Mouse (Mus musculus) heart, embryonic 12.5 days (tissue): ENCODE results near the gene Pus10. TPM values are rescaled to one million over a fixed set of nuclear protein-coding genes. Genes with fewer than 3 reads are reported as not detected.

Experiments
- ATAC-seq: fragments of 200-750 bp; cut with Nextera tagmentation; 2 replicates; pipeline ENCODE4 v1.8.0; 2017; ENCODE audit warnings: moderate TSS enrichment, moderate library complexity; ENCODE audit not compliant: insufficient number of reproducible peaks, low FRiP score
- H3K27ac ChIP-seq: fragments of 300-500 bp; sonication (generic); 2 replicates; pipeline ENCODE4 v1.5.1; 2016; ENCODE audit warnings: mild to moderate bottlenecking, moderate library complexity; ENCODE audit not compliant: poor library complexity, severe bottlenecking
- H3K27me3 ChIP-seq: fragments of 300-500 bp; sonication (generic); replicated peaks from 2 replicates; pipeline ENCODE4 v1.6.1; 2016; ENCODE audit warnings: mild to moderate bottlenecking, moderate library complexity
- H3K36me3 ChIP-seq: fragments of 300-500 bp; sonication (generic); 2 replicates; pipeline ENCODE4 v1.6.1; 2016; ENCODE audit warnings: mild to moderate bottlenecking, moderate library complexity
- H3K4me1 ChIP-seq: fragments of 300-500 bp; sonication (generic); replicated peaks from 2 replicates; pipeline ENCODE4 v1.6.1; 2016; ENCODE audit warnings: mild to moderate bottlenecking
- H3K4me2 ChIP-seq: fragments of 300-500 bp; sonication (generic); 2 replicates; pipeline ENCODE4 v1.6.1; 2016; ENCODE audit warnings: mild to moderate bottlenecking, moderate library complexity
- H3K4me3 ChIP-seq: fragments of 300-500 bp; sonication (generic); 2 replicates; pipeline ENCODE4 v1.5.1; 2016; ENCODE audit warnings: mild to moderate bottlenecking
- H3K9ac ChIP-seq: fragments of 300-500 bp; sonication (generic); 2 replicates; pipeline ENCODE4 v1.6.1; 2016; ENCODE audit warnings: mild to moderate bottlenecking, moderate library complexity
- H3K9me3 ChIP-seq: fragments of 300-500 bp; sonication (generic); replicated peaks from 2 replicates; pipeline ENCODE4 v1.6.1; 2016; ENCODE audit warnings: mild to moderate bottlenecking, moderate library complexity
- WGBS: fragments of 180-500 bp; shearing (Covaris S2); methylation state at CpG from one replicate; pipeline ENCODE4 v1.1.7; 2016; 5-methylcytosine and 5-hydroxymethylcytosine counted together
- polyA plus RNA-seq: library from polyadenylated mRNA; unstranded; fragments of >200 nt; fragmentation: Nextera tagmentation; extraction: Ambion mirVana; gene quantifications from 2 replicates; pipeline ENCODE4 v1.2.1, GENCODE M21; 2016

Gene Pus10
- polyA plus RNA-seq, 1 experiment from 2014 or later, result 18.5 TPM

- Histone ChIP-seq H3K27ac (no peak overlapping the region), H3K27me3 (no peaks in the 10 kb centered on the region), H3K36me3 (peaks cover 16% of the 10 kb centered on the region), H3K4me1 (no peaks in the 10 kb centered on the region), H3K9ac (no peak overlapping the region), H3K9me3 (no peaks in the 10 kb centered on the region), H3K4me3 (no peak overlapping the region), H3K4me2 (no peak overlapping the region)
- ATAC-seq, result no peak
Observed at GRCm38 (mm10) chr11:23695847-23696246, 30.4 kb downstream of the Pus10 start.

- Histone ChIP-seq H3K27ac (no peak overlapping the region), H3K27me3 (no peaks in the 10 kb centered on the region), H3K4me1 (no peaks in the 10 kb centered on the region), H3K9me3 (no peaks in the 10 kb centered on the region), H3K36me3 (peaks cover 20% of the 10 kb centered on the region), H3K4me2 (no peak overlapping the region), H3K4me3 (no peak overlapping the region), H3K9ac (no peak overlapping the region)
- 76% methylated on average over 2 of the region's 2 CpGs for WGBS
- ATAC-seq, result no peak
Observed at GRCm38 (mm10) chr11:23698526-23698925, 33.1 kb downstream of the Pus10 start.

- H3K4me1 ChIP-seq, result no peaks in the 10 kb centered on the region
- H3K27me3 ChIP-seq, result no peaks in the 10 kb centered on the region
- 75% methylated on average over 3 of the region's 3 CpGs for WGBS
- no peak overlapping the region for H3K4me3 ChIP-seq
- H3K27ac ChIP-seq, result no peak overlapping the region
- H3K4me2 ChIP-seq, result no peak overlapping the region
- H3K9me3 ChIP-seq, result no peaks in the 10 kb centered on the region
- peaks cover 22% of the 10 kb centered on the region for H3K36me3 ChIP-seq
- ATAC-seq, result no peak
- no peak overlapping the region for H3K9ac ChIP-seq
Observed at GRCm38 (mm10) chr11:23699414-23700095, 34.1 kb downstream of the Pus10 start.

- no peaks in the 10 kb centered on the region for H3K9me3 ChIP-seq
- no peak overlapping the region for H3K4me2 ChIP-seq
- H3K4me1 ChIP-seq, result no peaks in the 10 kb centered on the region
- no peaks in the 10 kb centered on the region for H3K27me3 ChIP-seq
- no peak overlapping the region for H3K9ac ChIP-seq
- ATAC-seq, result no peak
- no peak overlapping the region for H3K27ac ChIP-seq
- WGBS, result 88% methylated on average over 3 of the region's 3 CpGs
- peaks cover 28% of the 10 kb centered on the region for H3K36me3 ChIP-seq
- H3K4me3 ChIP-seq, result no peak overlapping the region
Observed at GRCm38 (mm10) chr11:23701831-23702230, 36.4 kb downstream of the Pus10 start.

- no peak for ATAC-seq
- Histone ChIP-seq H3K36me3 (peaks cover 43% of the 10 kb centered on the region), H3K9me3 (no peaks in the 10 kb centered on the region), H3K4me3 (no peak overlapping the region), H3K9ac (no peak overlapping the region), H3K27me3 (no peaks in the 10 kb centered on the region), H3K4me1 (no peaks in the 10 kb centered on the region), H3K4me2 (no peak overlapping the region), H3K27ac (no peak overlapping the region)
- 87% methylated on average over 7 of the region's 7 CpGs for WGBS
Observed at GRCm38 (mm10) chr11:23704604-23705294, 39.3 kb downstream of the Pus10 start.

- Histone ChIP-seq H3K4me3 (no peak overlapping the region), H3K9ac (no peak overlapping the region), H3K36me3 (peaks cover 75% of the 10 kb centered on the region), H3K9me3 (no peaks in the 10 kb centered on the region), H3K27me3 (no peaks in the 10 kb centered on the region), H3K4me1 (no peaks in the 10 kb centered on the region), H3K27ac (no peak overlapping the region), H3K4me2 (no peak overlapping the region)
- WGBS, result 84% methylated on average over 3 of the region's 3 CpGs
- ATAC-seq, result no peak
Observed at GRCm38 (mm10) chr11:23712299-23712698, 46.8 kb downstream of the Pus10 start.

- Histone ChIP-seq H3K9me3 (no peaks in the 10 kb centered on the region), H3K4me3 (no peak overlapping the region), H3K27ac (no peak overlapping the region), H3K36me3 (peaks cover 85% of the 10 kb centered on the region), H3K9ac (no peak overlapping the region), H3K4me1 (no peaks in the 10 kb centered on the region), H3K4me2 (no peak overlapping the region), H3K27me3 (no peaks in the 10 kb centered on the region)
- 86% methylated on average over 2 of the region's 2 CpGs for WGBS
- no peak for ATAC-seq
Observed at GRCm38 (mm10) chr11:23718856-23719255, 53.4 kb downstream of the Pus10 start.

- no peak overlapping the region for H3K4me3 ChIP-seq
Observed at GRCm38 (mm10) chr11:23719825-23720224, 54.4 kb downstream of the Pus10 start.

GRCm38 (mm10) chr11:23722326-23722725, 56.9 kb downstream of the Pus10 start:
- Histone ChIP-seq H3K9ac (no peak overlapping the region), H3K4me3 (no peak overlapping the region), H3K36me3 (peaks cover 74% of the 10 kb centered on the region), H3K4me2 (no peak overlapping the region; the same call in 1 of the 2 replicates), H3K27ac (no peak overlapping the region), H3K27me3 (no peaks in the 10 kb centered on the region), H3K9me3 (no peaks in the 10 kb centered on the region), H3K4me1 (no peaks in the 10 kb centered on the region)
- WGBS, result 56% methylated on average over 2 of the region's 2 CpGs
- ATAC-seq, result peak; percentile 71; the same call in 1 of the 2 replicates

More at GRCm38 (mm10) chr11:23719825-23720224, 54.4 kb downstream of the Pus10 start:
- no peaks in the 10 kb centered on the region for H3K9me3 ChIP-seq
- no peak overlapping the region for H3K4me2 ChIP-seq
- no peak overlapping the region for H3K27ac ChIP-seq
- ATAC-seq, result peak; percentile 74
- no peak overlapping the region for H3K9ac ChIP-seq
- no peaks in the 10 kb centered on the region for H3K27me3 ChIP-seq
- no peaks in the 10 kb centered on the region for H3K4me1 ChIP-seq
- H3K36me3 ChIP-seq, result peaks cover 78% of the 10 kb centered on the region
- 76% methylated on average over 3 of the region's 3 CpGs for WGBS

GRCm38 (mm10) chr11:23725850-23726249, 60.4 kb downstream of the Pus10 start:
- Histone ChIP-seq H3K4me3 (no peak overlapping the region), H3K9ac (no peak overlapping the region), H3K36me3 (peaks cover 71% of the 10 kb centered on the region), H3K4me2 (no peak overlapping the region), H3K27me3 (no peaks in the 10 kb centered on the region), H3K9me3 (no peaks in the 10 kb centered on the region), H3K4me1 (no peaks in the 10 kb centered on the region), H3K27ac (no peak overlapping the region)
- ATAC-seq, result no peak
- WGBS, result 97% methylated on average over 2 of the region's 2 CpGs

GRCm38 (mm10) chr11:23726441-23726840, 61.0 kb downstream of the Pus10 start:
- 80% methylated on average over 2 of the region's 2 CpGs for WGBS
- no peak overlapping the region for H3K4me2 ChIP-seq
- no peaks in the 10 kb centered on the region for H3K27me3 ChIP-seq
- H3K9ac ChIP-seq, result no peak overlapping the region
- H3K4me1 ChIP-seq, result no peaks in the 10 kb centered on the region
- ATAC-seq, result no peak
- H3K4me3 ChIP-seq, result no peak overlapping the region
- H3K27ac ChIP-seq, result no peak overlapping the region
- no peaks in the 10 kb centered on the region for H3K9me3 ChIP-seq
- H3K36me3 ChIP-seq, result peaks cover 72% of the 10 kb centered on the region
